Mouse (Mus musculus) monocyte, adult 2 months (primary cell): ENCODE measurements around the gene Nphs1.
"Not testable (repeated sequence)": the region's sequence is repeated elsewhere in the genome, so short reads cannot be mapped to it uniquely, and the experiment has no call there.

ENCODE experiments used
- DNase-seq, 2 experiments: peaks; one replicate each; pipeline ENCODE4 v3.0.0; 2022; ENCODE audit warnings: low spot score in 2 of 2, low read depth in 1 of 2

Nphs1 gene

DNA sequence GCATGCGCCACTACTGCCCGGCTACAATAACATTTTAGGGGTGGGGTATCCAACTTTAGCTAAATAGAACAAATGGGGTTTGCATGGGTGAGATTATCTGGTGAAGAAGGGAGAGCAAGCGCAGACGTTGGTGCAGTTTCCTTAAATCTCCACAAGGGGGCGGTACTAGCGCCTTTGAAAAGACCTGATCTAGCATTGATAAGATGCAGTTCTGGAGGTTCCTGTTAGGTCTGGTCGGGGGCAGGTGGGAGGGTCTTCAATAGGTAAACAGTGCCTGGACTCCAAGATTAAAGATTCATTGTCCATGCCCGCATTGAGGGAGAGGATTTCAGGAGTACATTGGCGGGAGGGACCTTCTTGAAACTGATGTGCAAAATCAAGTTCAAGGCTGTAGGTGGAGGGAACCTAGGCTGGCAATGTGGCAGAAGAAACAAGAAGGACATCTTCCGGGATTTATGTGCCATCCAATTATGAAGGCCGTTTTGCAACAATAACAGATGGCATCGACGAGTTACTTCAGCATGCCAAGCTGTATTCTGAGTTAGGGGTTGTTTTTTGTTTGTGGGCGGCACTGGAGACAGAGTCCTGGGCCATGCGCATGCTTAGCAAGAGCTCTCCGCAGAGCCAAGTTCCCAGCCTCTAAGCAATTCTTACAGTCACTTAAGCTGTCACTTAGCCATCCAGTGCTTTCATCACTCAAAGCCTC is 32.3 kb downstream of the Nphs1 start:
- DNase-seq, result no peak

DNA sequence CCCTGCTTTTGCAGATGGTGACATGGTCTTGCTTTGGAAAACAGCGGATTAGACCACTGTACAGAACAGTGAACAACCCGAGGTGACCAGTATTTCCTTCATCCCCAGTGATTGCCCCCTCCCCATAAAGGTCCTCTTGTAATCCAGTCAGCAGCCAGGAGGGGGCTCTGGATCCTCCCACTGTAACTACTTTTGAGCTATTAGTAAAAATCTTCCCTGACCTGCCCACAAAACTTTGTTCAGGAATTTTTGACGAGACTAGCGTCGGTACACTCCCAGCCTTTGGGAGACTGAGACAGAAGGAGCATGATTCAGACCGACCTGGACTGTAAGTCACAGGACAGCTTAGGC is 32.8 kb downstream of the Nphs1 start:
- no peak for DNase-seq

DNA sequence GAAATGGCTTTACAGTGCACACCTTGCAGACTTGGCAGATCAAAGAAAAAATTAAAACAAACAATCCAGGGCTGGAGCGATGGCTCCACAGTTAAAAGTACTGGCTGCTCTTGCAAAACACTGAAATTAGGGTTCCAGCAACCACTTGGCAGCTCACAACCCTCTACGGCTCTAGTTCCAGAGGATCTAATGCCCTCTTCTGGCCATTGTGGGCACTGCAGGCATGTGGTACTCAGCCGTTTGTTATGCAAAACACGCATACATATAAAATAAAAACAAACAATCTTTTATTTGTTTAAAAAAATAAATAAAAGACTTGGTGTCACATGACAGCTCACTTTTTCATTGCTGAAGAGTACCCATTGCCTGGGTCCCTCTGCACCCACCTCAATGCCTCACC is 34.6 kb downstream of the Nphs1 start:
- DNase-seq, result peak in 1 of 2 experiments; percentile 65

DNA sequence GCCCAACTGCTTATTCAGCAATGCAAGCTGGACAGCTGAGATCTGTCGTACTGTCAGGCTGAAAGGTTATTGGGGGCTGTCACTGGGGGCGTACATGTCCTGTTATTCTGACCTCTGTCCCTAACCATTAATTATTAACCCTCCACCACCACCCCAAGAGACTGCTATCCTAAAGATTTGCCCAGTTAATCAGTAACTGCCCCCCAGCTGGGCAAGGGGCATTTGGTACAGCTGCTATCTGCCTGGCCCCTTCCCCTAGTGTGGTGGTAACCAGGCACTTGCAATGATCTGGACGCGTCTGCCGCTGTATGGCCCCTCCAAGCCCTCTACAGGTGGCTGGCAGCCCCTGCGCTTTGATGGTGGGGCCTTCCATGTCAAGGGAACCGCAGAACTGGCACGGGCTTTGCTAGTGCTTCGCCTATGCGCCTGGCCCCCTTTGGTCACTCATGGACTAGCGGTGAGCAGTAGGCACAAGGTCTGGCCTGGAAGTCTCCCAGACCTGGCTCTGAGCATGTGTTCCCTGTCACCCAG is 35.4 kb downstream of the Nphs1 start, which contains the start of gene Prodh2:
Prodh2 (plus strand) TSS at position 222 of the 531 bp plus-strand sequence.
- no peak for DNase-seq

DNA sequence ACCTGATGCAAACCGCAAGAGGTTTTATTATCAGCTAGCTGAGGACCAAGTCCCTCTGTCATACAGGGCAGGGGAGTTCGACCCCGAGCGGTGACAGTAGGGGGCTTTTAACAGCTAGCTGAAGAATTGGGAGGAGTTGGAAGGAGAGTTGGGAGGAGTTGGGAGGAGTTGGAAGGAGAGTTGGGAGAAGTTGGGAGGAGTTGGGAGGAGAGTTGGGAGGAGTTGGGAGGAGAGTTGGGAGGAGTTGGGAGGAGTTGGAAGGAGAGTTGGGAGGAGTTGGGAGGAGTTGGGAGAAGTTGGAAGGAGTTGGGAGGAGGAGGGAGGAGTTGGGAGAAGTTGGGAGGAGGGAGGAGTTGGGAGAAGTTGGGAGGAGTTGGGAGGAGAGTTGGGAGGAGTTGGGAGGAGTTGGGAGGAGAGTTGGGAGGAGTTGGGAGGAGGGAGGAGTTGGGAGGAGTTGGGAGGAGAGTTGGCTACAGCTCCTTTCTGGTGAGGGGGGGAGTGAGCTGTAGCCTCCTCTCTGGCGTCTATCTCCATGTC is 37.5 kb downstream of the Nphs1 start:
- DNase-seq, result not testable (repeated sequence)

DNA sequence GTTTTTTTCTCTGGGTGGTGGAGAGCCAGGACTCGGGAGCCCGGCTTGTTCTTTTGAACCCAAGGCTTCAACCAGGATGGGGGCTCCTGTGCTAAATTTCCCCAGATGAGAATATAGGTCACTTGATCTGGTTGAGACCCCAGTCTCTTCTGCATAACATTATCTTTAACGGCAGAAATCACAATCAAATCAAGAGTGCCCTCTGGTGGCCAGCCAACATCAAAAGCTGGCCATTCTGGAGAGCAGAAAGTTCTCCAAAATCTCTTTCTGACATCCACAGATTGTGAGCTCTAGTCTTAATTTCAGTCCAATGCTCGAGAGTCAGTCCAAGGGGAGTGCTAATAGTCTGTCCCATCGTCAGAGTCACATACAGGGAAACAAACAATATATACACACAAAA is 43.0 kb downstream of the Nphs1 start:
- DNase-seq, result not testable (repeated sequence)

DNA sequence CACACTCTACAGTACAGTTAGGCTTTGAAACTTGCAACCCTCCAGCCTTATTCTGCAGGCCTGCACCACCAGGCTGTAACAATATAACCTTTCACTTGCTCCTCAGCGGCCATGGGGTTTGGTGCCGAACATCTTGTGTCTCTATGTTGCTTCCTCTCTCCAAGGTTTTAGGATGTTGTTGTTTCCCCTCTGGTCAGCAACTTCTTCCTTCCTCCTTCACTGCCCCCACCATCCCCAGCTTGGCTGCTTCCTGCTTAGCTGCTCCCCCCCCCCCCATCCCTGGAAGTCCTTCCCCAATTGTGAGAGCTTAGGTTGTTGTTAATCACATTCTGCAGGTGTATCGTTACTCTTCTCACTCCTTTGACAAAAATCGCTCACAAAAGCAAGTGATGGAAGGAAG is 49.9 kb downstream of the Nphs1 start:
- DNase-seq, result no peak

DNA sequence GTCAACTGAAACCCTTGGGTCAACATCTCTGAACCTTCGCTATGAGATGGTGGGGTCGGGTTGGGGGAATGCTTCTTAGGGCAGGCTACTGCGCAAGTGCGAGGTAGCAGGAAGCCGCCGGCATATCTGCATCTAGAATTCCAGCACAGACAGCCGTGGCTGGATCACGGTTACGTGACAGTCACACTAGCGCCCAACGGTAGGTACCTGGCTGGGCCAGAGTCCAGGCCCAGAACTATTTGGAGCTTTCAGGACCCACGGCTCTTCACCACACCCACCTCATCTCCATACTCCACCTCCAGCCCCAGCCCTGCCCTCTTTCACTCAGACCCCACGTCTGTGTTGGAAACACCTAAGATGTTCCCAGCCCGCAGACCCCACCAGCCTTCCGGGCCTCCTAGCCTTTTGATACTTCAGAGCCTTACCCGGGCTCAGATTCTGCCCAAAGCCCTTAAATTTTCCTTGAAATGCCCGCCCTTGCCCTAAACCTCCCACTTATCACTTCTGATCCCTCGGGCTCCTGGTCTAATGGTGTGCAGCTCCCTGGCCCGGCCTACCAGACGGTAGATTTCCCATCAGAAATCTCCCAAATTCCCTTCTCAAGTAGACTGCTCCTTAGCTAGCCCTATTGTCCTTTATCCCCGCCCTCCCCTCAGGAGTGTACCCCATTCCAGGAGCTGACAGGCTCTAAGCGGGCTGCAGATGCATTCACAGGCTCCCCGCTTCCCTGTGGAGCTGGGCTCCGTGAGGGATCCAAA is 57.1 kb downstream of the Nphs1 start:
- no peak for DNase-seq

DNA sequence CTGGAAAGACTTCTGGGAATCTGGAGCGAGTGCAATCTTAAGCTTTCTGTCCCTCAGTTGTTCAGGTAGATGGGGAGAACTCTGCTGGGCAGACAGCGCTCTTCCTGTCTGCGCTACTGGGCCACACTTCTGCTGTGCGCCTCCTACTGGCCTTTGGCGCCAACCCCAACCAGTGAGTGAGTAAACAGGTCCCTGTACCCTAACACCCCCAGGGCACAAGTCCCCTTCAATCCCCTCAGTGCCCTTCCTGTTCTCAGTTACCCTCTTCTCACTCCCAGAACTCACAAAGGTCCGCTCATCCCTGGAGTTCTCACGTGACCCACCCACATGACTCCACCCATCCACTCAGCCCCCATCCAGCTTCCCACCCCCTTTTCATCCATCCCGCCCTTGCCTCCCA is 60.2 kb downstream of the Nphs1 start:
- no peak for DNase-seq

DNA sequence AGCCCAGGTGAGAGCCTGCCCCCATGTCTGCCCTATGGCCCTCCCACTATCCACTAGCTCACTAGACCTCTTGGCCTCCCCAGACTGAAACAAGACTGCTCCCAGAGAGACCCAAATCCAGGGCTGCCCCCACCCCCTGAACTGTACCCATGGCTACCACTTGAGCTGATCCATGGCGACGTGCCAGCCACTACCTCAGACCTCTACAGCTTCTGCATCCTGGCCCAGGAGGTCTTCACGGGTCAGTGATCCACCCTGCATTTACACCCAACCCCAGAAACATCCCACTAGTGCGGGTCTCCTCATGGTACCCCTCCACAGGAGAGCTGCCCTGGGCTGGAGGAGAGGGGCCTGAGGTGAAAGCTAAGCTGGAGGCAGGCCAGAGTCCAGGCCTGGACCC is 62.3 kb downstream of the Nphs1 start:
- DNase-seq, result no peak

DNA sequence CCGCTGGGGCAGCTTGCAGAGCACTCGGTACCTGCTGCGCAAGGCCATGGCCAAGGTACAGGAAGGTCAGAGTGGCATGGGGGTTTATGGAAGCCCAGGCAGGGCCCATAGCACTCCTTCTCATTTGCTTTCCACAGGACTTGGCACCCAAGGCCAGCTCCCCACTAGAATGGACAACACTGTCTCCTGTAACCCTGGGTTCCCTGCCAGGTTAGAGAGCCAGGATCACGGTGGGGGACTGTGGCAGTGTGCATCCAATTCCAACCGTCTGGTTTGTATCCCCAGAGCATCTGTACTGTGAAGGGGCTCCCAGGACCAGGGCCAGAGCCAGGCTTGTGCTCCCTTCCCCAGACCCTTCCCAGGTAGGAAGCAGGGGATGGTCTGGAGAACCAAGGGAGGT is 62.7 kb downstream of the Nphs1 start:
- no peak for DNase-seq

DNA sequence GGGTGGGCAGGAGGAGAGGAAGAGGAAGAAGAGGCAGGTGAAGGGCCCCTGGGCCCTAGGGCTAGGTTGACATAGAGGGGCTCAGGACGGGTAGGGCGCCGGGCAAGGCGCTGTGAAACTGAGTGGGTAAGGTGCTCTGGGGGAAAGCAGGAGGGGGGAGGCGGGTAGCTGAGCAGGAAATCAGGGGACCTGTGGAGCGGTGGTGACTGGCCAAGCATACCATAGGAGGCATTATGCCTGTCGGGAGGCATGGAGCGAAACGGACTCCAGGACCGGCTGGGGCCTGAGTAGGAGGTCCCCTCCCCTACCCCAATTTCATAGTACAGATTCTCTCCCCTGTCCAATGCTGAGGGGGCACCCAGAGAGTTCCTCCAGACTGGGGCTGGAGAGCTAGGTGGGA is 64.8 kb downstream of the Nphs1 start:
- no peak for DNase-seq

DNA sequence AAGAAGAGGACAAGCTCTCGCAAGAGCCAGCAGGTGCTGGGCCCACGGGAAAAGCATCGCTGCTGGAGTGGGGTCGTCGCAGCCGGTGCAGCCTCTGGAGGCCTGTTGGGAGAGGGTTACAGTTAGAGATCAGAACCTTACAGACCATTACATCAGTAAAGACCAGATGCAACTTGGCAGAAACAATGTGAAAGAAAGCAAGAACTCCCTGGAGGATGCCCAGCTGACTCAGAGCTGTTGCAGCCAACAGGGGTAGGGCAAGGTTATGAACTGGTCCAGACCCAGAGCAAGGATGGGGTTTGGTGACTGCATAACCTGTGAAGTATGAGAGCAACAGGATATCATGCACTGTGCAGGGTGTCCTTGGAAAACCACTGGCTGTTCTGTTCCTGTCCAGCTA is 66.4 kb downstream of the Nphs1 start:
- no peak for DNase-seq

DNA sequence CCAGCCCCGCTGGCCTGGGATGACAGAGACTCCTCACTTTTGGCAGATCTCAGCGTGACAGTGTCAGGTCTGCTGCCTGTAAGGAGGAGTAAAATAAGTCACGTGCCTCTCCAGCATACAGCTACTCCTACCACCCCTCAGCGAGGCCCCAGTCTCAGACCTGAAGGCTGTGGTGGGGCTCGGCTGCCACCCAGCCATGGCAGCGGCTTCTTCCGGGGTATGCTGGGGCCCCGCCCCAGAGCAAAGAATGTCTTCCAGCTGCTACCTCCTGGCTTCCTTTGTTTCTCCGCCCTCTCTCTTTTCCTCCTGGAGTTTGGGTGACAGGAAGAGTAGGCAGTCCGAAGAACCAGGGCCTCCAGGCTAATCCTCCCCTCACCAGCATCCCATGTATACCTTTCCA is 67.8 kb downstream of the Nphs1 start:
- no peak for DNase-seq

DNA sequence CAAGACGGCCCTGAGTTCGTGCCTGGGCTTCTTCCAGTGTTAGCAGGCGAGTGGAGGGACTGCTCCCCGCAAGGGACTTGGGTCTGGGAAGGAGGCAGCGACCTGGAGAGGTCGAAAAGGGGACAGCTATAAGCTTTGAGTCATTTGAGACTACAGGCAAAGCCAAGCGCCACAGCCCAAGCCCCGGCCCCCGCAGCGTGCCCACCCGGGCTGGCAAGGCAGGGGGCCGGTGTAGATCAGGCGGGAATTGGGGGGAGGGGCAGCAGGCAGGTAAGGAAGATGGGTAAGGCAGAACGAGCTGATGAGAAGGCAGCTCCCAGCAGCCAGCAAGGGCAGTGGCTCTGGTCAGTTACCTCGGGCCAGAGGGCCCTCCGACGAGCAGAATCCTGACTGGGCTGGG is 68.3 kb downstream of the Nphs1 start:
- DNase-seq, result no peak

DNA sequence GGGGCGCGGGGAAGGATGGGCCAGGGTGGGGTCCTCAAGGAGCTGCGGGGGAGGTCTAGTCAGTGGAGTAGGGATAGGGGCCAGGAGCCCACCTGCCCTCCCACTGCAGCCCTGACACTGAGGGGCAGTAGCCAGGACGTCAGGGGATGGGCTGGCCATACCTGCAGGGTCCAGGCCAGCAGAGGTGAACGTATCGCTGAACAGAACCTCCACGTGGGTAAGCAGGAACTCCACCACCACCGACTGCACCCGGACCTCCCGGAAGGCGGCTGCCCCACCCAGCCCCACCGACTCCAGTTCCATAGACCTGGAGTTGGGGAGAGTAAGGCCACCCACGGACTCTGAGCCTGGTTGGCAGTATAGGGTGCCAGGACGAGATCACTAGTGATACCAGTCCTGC is 68.9 kb downstream of the Nphs1 start:
- no peak for DNase-seq

DNA sequence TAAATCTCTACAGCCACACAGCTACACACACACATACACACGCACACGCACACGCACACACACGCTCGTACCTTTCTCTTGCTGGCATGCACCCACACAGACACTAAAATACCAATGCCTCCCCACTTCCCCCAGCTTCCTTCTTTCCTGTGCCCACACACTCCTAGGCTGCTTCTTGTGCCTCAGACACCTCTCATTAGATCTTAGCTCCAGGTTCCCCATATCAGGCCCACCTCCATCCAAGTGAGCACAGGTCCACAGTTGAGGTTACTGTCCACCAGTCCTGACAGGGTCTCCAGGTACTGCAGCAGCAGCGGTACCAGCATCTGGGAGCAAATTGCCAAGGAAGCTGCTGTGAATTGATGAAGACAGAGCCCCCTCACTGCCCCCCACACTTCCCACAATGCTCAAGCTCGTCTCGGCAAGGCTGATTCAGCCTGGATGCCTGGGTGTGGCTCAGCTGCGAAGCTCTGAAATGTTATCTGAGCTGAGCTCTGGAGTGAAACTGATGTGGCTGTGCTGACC is 73.2 kb downstream of the Nphs1 start:
- DNase-seq, result no peak

DNA sequence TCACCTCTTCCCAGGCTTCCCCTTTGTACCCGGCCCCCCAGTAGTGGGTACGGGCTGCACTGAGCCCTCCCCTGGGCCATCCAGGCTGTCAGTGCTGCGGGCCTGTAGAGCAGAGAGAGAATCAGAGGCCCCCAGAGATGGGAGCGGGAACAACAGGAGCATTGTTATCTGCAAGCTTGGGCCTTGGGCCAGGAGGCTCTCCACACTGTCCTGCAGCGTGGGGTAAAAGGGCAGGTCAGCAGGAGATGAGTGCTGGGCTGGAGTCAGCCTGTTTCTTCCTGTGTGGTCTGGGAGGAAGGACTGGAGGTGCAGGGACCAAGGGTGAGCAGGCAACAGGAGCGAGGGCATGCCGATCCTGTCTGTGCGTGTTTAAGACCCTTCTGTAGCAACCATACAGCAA is 74.8 kb downstream of the Nphs1 start:
- no peak for DNase-seq

DNA sequence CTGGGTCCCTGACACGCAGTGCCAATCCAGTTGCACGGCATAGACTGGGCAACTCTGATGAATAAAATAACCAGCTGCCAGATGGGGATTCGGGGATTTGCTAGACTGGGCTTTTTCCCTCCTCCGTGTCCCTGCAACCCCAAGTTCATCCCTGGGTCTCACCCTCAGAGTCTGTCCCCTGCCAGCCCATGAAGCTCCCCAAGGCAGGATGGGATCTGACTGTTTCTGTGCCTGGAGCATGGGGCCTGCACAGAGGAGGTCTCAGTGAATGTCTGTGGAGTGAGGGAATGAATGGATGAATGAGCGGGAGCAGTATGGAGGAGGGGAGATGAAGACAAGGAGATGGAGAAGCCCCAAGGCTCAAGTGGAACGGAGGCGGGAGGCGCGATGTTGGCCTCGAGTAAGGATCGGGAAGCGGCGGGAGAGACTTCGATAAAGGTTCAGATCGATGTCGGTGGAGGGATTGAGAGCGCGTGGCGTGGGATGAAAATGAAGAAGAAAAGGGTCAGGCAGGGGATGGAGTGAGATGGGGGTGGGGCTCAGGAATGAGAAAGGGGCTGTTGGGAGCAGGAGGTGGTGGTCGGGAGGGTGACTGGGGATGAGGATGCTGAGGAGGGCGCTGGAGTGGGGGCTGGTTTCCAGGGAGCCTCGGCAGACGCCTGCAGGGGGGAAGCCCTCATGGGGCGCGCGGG is 76.0 kb downstream of the Nphs1 start:
- DNase-seq, result no peak

DNA sequence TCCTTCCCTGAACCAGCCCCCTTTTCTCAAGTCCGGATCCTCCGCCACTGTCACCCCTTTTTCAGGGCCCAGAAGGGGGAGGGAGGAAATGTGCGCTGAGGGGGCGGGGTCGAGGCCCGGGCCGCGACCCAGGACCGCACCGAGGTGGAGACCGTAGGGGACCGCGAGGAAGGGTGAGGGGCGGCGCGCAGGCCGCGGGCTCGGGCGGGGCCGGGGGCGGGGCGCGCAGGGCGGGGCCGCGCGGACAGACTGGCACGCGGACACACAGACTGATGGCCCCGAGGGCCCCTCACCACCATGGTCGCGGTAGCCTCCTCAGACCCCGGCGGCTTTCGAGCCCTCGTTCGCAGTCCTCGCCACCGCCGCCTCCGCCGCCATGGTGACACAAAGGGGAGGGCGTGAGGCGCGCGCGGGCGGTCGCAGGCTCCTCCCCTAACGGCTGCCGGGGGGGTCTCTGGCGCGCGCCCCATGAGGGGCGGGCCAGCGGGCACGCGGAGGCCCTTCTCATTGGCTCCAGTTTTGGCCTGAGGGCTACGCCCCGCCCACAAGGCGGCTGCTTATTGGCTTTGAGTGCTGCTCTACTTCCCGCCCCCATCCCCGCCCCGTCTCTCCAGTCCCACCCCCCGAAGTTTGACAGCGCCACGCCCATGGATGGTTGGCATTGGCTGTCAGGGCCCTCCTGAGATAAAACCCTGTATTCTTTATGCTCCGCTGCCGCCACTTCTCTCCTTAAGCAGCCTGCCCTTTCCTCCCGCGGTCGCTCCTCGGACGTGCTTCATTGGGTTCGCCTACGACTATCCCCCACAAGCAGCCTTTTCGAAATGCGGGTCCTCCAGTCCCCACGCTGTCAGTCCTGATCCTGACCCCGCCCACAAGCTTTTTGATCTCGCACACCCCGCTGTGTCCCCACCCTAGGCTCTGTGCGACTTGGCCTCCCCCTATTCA is 76.8 kb downstream of the Nphs1 start, which contains the start of gene Arhgap33:
Arhgap33 (minus strand) TSS at position 428 of the 945 bp plus-strand sequence.
- DNase-seq, result peak; percentile 78 to 79
